Mouse (Mus musculus): ENCODE data around the gene Numa1. TPM values are rescaled to one million over a fixed set of nuclear protein-coding genes. Genes with fewer than 3 reads are reported as not detected.
A peak's percentile ranks its signal among the peaks of the same experiment; 100 is the strongest.
"Not testable (repeated sequence)": the region's sequence is repeated elsewhere in the genome, so short reads cannot be mapped to it uniquely, and the experiment has no call there.

Numa1 gene
- polyA plus RNA-seq, 1 experiment from 2014 or later: 110 TPM

GRCm38 (mm10) chr7:101902846-101903245, 31.1 kb upstream of the Numa1 start:
- Histone ChIP-seq H3K4me1 (ENCODE audit: control insufficient read depth, insufficient read depth, low read length) (peaks cover 15% of the 10 kb centered on the region), H3K27me3 (ENCODE audit: control insufficient read depth, insufficient read depth, low read length) (no peaks in the 10 kb centered on the region), H3K4me2 (replicated peaks; ENCODE audit: low read depth, low read length) (no peak overlapping the region), H3K27ac (ENCODE audit: low read depth, low read length) (no peak overlapping the region), H3K36me3 (ENCODE audit: control insufficient read depth, insufficient read depth, low read length) (peaks cover 6% of the 10 kb centered on the region; the same call in 1 of the 2 replicates), H3K9me3 (ENCODE audit: control insufficient read depth, low read length) (0 out of 2 replicates have a peak, but pooled peaks cover 3% of the 10 kb centered on the region), H3K9ac (ENCODE audit: low read depth, low read length) (no peak overlapping the region), H3K4me3 (ENCODE audit: low read length) (no peak overlapping the region)
- no peak for ATAC-seq (ENCODE audit: low FRiP score, low TSS enrichment)

GRCm38 (mm10) chr7:101905561-101906286, 28.2 kb upstream of the Numa1 start, which contains the start of gene Lamtor1:
Lamtor1 (plus strand) TSS chr7:101905904.
- under 1% methylated on average over 60 of the region's 61 CpGs for WGBS
- peak within 1 kb of the TSS; percentile 81 for H3K9ac ChIP-seq (ENCODE audit: low read depth, low read length)
- H3K4me1 ChIP-seq (ENCODE audit: control insufficient read depth, insufficient read depth, low read length): peaks cover 18% of the 10 kb centered on the region
- ATAC-seq (ENCODE audit: low FRiP score, low TSS enrichment): peak; percentile 98
- peak within 1 kb of the TSS; percentile 54 for H3K4me3 ChIP-seq (ENCODE audit: low read length)
- H3K36me3 ChIP-seq (ENCODE audit: control insufficient read depth, insufficient read depth, low read length): peaks cover 18% of the 10 kb centered on the region
- H3K27ac ChIP-seq (ENCODE audit: low read depth, low read length): peak within 1 kb of the TSS; percentile 80
- no peaks in the 10 kb centered on the region for H3K27me3 ChIP-seq (ENCODE audit: control insufficient read depth, insufficient read depth, low read length)
- H3K9me3 ChIP-seq (ENCODE audit: control insufficient read depth, low read length): 0 out of 2 replicates have a peak, but pooled peaks cover 3% of the 10 kb centered on the region
- H3K4me2 ChIP-seq (replicated peaks; ENCODE audit: low read depth, low read length): peak within 1 kb of the TSS; percentile 63

DNA sequence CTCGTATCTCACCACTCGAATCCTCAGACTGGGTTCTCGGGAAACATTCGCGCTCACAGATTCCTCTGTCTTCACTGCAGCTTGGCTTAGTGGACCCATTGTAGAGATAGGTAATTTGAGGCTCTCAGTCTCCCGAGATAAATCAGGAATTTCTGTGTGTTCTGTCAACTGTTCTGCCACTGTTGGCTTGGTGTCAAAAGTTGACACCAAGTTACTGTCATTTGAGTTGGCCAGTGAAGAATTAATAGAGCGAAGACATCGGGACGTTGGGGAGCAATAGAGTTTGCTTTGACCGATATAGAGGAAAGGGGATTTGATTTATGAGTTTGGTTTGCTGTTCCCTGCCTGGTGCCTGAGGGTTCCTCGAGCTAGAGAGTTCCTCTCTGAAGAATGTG, 27.6 kb upstream of the Numa1 start, which contains the start of gene Tomt:
TSS of gene Tomt (minus strand) at position 73 of the 395 bp plus-strand sequence.
- peaks cover 23% of the 10 kb centered on the region for H3K36me3 ChIP-seq (ENCODE audit: control insufficient read depth, insufficient read depth, low read length)
- H3K27ac ChIP-seq (ENCODE audit: low read depth, low read length): peak within 1 kb of the TSS; percentile 80
- H3K9me3 ChIP-seq (ENCODE audit: control insufficient read depth, low read length): 0 out of 2 replicates have a peak, but pooled peaks cover 3% of the 10 kb centered on the region
- H3K4me1 ChIP-seq (ENCODE audit: control insufficient read depth, insufficient read depth, low read length): peaks cover 18% of the 10 kb centered on the region
- no peaks in the 10 kb centered on the region for H3K27me3 ChIP-seq (ENCODE audit: control insufficient read depth, insufficient read depth, low read length)
- H3K4me3 ChIP-seq (ENCODE audit: low read length): peak within 1 kb of the TSS; percentile 54
- peak within 1 kb of the TSS; percentile 63 for H3K4me2 ChIP-seq (replicated peaks; ENCODE audit: low read depth, low read length)
- whole genome bisulfite sequencing: 6% methylated on average over 11 of the region's 11 CpGs
- ATAC-seq (ENCODE audit: low FRiP score, low TSS enrichment): no peak
- peak within 1 kb of the TSS; percentile 81 for H3K9ac ChIP-seq (ENCODE audit: low read depth, low read length)

- peaks cover 27% of the 10 kb centered on the region for H3K36me3 ChIP-seq (ENCODE audit: control insufficient read depth, insufficient read depth, low read length)
- peaks cover 18% of the 10 kb centered on the region for H3K4me1 ChIP-seq (ENCODE audit: control insufficient read depth, insufficient read depth, low read length)
- no peak overlapping the region for H3K27ac ChIP-seq (ENCODE audit: low read depth, low read length)
- H3K9me3 ChIP-seq (ENCODE audit: control insufficient read depth, low read length): 0 out of 2 replicates have a peak, but pooled peaks cover 3% of the 10 kb centered on the region
- peak overlapping the region; percentile 63 for H3K4me2 ChIP-seq (replicated peaks; ENCODE audit: low read depth, low read length)
- H3K27me3 ChIP-seq (ENCODE audit: control insufficient read depth, insufficient read depth, low read length): no peaks in the 10 kb centered on the region
- WGBS: 63% methylated on average over 8 of the region's 8 CpGs
- ATAC-seq (ENCODE audit: low FRiP score, low TSS enrichment): no peak
- peak overlapping the region; percentile 81 for H3K9ac ChIP-seq (ENCODE audit: low read depth, low read length)
- H3K4me3 ChIP-seq (ENCODE audit: low read length): peak overlapping the region; percentile 54
Observed at GRCm38 (mm10) chr7:101906696-101907095, 27.2 kb upstream of the Numa1 start.

- Histone ChIP-seq H3K9ac (ENCODE audit: low read depth, low read length) (no peak overlapping the region), H3K4me3 (ENCODE audit: low read length) (no peak overlapping the region), H3K4me1 (ENCODE audit: control insufficient read depth, insufficient read depth, low read length) (peaks cover 18% of the 10 kb centered on the region), H3K27me3 (ENCODE audit: control insufficient read depth, insufficient read depth, low read length) (no peaks in the 10 kb centered on the region), H3K36me3 (ENCODE audit: control insufficient read depth, insufficient read depth, low read length) (peaks cover 43% of the 10 kb centered on the region), H3K27ac (ENCODE audit: low read depth, low read length) (no peak overlapping the region), H3K4me2 (replicated peaks; ENCODE audit: low read depth, low read length) (no peak overlapping the region), H3K9me3 (ENCODE audit: control insufficient read depth, low read length) (no peaks in the 10 kb centered on the region)
- no peak for ATAC-seq (ENCODE audit: low FRiP score, low TSS enrichment)
- 80% methylated on average over 4 of the region's 4 CpGs for WGBS
Observed at GRCm38 (mm10) chr7:101908367-101908766, 25.5 kb upstream of the Numa1 start.

DNA sequence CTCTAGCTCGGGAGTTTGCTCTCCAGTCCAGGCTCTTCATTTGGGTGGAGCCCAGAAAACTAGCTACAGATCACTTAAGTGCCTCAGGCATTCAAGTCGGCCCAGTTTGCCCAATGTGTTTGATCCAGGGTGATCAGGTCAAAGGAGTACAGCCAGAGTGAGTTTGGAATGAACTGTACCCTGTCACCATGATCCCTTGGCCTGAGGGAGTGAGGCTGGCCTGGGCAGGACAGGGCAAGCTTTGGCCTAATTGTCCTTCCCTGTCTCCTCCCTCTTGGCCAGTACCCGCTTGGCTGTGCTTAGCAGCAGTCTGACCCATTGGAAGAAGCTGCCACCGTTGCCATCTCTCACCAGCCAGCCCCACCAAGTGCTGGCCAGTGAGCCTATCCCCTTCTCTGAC, 23.8 kb upstream of the Numa1 start:
- Histone ChIP-seq H3K9ac (ENCODE audit: low read depth, low read length) (no peak overlapping the region), H3K4me2 (replicated peaks; ENCODE audit: low read depth, low read length) (no peak overlapping the region), H3K4me3 (ENCODE audit: low read length) (no peak overlapping the region), H3K4me1 (ENCODE audit: control insufficient read depth, insufficient read depth, low read length) (peaks cover 14% of the 10 kb centered on the region), H3K36me3 (ENCODE audit: control insufficient read depth, insufficient read depth, low read length) (peaks cover 54% of the 10 kb centered on the region), H3K27me3 (ENCODE audit: control insufficient read depth, insufficient read depth, low read length) (no peaks in the 10 kb centered on the region), H3K27ac (ENCODE audit: low read depth, low read length) (no peak overlapping the region), H3K9me3 (ENCODE audit: control insufficient read depth, low read length) (no peaks in the 10 kb centered on the region)
- no peak for ATAC-seq (ENCODE audit: low FRiP score, low TSS enrichment)
- 92% methylated on average over 4 of the region's 4 CpGs for WGBS

GRCm38 (mm10) chr7:101911982-101912381, 21.9 kb upstream of the Numa1 start:
- 59% methylated on average over 3 of the region's 3 CpGs for WGBS
- H3K36me3 ChIP-seq (ENCODE audit: control insufficient read depth, insufficient read depth, low read length): peaks cover 54% of the 10 kb centered on the region

GRCm38 (mm10) chr7:101918071-101918470, 15.8 kb upstream of the Numa1 start:
- H3K27ac ChIP-seq (ENCODE audit: low read depth, low read length): no peak overlapping the region
- 24% methylated on average over 1 of the region's 1 CpGs for WGBS
- no peak overlapping the region for H3K9ac ChIP-seq (ENCODE audit: low read depth, low read length)
- no peak overlapping the region for H3K4me3 ChIP-seq (ENCODE audit: low read length)
- no peaks in the 10 kb centered on the region for H3K4me1 ChIP-seq (ENCODE audit: control insufficient read depth, insufficient read depth, low read length)
- H3K36me3 ChIP-seq (ENCODE audit: control insufficient read depth, insufficient read depth, low read length): peaks cover 14% of the 10 kb centered on the region
- no peaks in the 10 kb centered on the region for H3K9me3 ChIP-seq (ENCODE audit: control insufficient read depth, low read length)
- ATAC-seq (ENCODE audit: low FRiP score, low TSS enrichment): peak; percentile 58; the same call in 1 of the 2 replicates
- H3K4me2 ChIP-seq (replicated peaks; ENCODE audit: low read depth, low read length): no peak overlapping the region
- H3K27me3 ChIP-seq (ENCODE audit: control insufficient read depth, insufficient read depth, low read length): no peaks in the 10 kb centered on the region

More at GRCm38 (mm10) chr7:101911982-101912381, 21.9 kb upstream of the Numa1 start:
- Histone ChIP-seq H3K4me2 (replicated peaks; ENCODE audit: low read depth, low read length) (no peak overlapping the region), H3K4me1 (ENCODE audit: control insufficient read depth, insufficient read depth, low read length) (peaks cover 6% of the 10 kb centered on the region), H3K9me3 (ENCODE audit: control insufficient read depth, low read length) (no peaks in the 10 kb centered on the region), H3K27me3 (ENCODE audit: control insufficient read depth, insufficient read depth, low read length) (no peaks in the 10 kb centered on the region), H3K9ac (ENCODE audit: low read depth, low read length) (no peak overlapping the region), H3K4me3 (ENCODE audit: low read length) (no peak overlapping the region), H3K27ac (ENCODE audit: low read depth, low read length) (no peak overlapping the region)
- ATAC-seq (ENCODE audit: low FRiP score, low TSS enrichment): no peak

- not testable (repeated sequence) for H3K4me3 ChIP-seq (ENCODE audit: low read length); H3K9ac ChIP-seq (ENCODE audit: low read depth, low read length); H3K36me3 ChIP-seq (ENCODE audit: control insufficient read depth, insufficient read depth, low read length); H3K27ac ChIP-seq (ENCODE audit: low read depth, low read length); H3K4me1 ChIP-seq (ENCODE audit: control insufficient read depth, insufficient read depth, low read length); ATAC-seq (ENCODE audit: low FRiP score, low TSS enrichment); H3K4me2 ChIP-seq (replicated peaks; ENCODE audit: low read depth, low read length); H3K27me3 ChIP-seq (ENCODE audit: control insufficient read depth, insufficient read depth, low read length); H3K9me3 ChIP-seq (ENCODE audit: control insufficient read depth, low read length)
Observed at GRCm38 (mm10) chr7:101925892-101926291, 8.0 kb upstream of the Numa1 start.

All from kidney, embryonic 14.5 days (tissue).